Mouse (Mus musculus): ENCODE measurements around the gene Spata2.

Gene Spata2

DNA sequence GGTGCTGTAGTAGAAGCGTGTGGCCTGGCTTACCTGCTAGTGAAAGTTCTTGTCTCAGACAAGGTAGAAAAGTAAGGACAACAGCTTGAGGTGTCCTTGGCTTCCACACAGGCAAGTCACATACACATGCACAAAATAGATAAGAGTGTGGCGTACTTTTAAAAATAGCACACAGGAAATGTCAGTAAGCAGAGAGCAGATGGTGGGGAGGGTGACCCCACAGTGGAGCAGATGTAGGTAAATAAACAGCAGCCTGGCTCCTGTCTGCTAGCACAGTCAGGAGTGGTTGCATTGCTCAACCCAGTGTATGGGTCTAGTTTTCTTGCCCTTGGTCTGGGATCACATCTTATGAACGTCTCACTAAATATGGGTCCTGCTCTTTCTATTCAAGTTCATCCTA is 17.8 kb upstream of the Spata2 start:
- DNase-seq (ENCODE audit: low spot score), result no peak

- DNase-seq (ENCODE audit: low spot score), result no peak
Observed at GRCm38 (mm10) chr2:167508569-167508968, 15.9 kb upstream of the Spata2 start.

GRCm38 (mm10) chr2:167507719-167508385 is 15.2 kb upstream of the Spata2 start:
- DNase-seq (ENCODE audit: low spot score), result no peak

GRCm38 (mm10) chr2:167506546-167507260 is 14.0 kb upstream of the Spata2 start:
- DNase-seq (ENCODE audit: low spot score), result no peak

GRCm38 (mm10) chr2:167505127-167505526 is 12.4 kb upstream of the Spata2 start:
- DNase-seq (ENCODE audit: low spot score), result no peak

DNA sequence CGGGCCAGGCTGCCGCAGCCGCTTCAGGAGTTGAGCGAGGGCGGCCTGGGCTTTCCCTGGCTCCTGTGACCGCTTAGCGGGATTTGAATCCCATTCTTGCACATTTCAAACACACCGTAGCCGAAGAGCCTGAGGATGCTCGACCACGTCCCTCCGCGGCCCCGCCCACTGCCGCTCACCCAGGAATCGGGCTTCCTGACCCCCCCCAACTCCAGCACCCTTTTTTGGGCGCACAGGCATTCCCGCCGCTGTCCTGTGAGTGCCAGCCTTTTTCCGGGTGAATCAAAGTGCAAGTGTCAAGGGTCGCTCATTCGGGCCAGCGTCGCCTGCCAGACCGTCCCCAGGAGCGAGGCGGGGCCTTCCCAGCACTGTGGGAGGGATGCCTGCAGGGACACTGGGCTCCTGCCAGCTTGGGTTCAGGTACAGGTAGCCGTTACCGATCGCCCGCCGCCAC is 11.2 kb upstream of the Spata2 start:
- DNase-seq (ENCODE audit: low spot score), result peak; percentile 44

DNA sequence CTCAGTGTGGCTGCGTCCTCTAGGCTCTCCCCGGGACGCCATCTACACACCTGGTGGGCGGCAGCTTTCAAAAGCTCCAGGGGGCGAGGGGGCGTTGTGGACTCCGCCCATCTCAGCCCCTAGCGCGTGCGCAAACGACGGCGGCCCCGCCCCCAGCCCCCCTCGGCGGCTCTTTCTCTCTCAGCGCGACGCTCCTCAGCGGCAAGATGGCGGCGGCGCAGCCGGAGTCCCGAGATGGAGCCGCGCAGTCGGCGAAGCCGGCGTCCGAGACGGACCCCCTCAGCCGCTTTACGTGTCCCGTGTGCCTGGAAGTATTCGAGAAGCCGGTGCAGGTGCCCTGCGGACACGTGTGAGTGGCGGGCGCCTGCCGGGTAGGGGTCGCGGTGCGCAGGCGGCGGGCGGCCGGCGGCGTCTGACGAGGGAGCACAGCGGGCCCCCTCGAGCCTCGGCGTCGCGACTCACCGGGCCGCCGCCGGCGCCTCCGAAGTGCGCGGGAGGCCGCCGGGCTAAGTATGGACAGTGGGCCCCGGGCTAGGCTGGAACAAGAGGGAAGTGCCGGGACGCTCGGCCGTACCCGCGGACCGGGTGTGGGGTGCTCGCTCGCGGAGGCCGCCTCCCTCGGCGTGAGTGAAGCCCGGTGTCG is 10.7 kb upstream of the Spata2 start:
- DNase-seq (ENCODE audit: low spot score), result peak; percentile 92

DNA sequence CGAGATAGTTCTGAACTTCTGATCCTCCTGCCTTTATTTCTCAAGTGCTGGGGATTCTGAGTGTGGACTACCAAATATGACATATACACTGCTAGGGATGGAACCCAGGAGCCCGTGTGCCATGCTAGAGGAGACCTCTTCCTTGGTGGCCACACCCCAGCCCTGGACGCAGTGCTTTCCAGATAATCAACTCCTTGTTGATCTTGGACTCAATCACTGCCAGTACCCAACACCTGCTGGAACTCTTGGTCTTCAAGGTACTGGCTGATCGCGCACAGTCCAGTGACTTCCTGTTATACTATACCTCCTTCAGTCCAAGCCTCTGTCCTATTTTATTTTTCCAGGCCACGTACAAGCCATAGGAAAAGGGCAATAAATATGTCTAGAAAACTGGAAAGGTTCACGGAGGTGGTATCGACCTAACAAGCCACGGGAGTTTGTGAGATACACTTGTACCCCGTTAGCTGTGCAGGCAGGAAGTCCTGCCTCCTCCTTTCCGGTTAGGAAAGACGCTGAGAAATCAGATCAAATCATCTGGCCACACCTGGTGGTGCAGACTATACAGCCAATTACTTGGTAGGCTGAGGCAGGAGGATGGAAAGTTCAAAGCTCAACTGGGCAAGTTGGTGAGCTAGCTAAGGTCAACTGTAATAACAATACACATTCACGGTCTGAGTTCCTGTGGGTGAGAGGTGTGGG is 10.0 kb upstream of the Spata2 start:
- no peak for DNase-seq (ENCODE audit: low spot score)

GRCm38 (mm10) chr2:167497272-167497671 is 4.6 kb upstream of the Spata2 start:
- peak; percentile 51 for DNase-seq (ENCODE audit: low spot score)

DNA sequence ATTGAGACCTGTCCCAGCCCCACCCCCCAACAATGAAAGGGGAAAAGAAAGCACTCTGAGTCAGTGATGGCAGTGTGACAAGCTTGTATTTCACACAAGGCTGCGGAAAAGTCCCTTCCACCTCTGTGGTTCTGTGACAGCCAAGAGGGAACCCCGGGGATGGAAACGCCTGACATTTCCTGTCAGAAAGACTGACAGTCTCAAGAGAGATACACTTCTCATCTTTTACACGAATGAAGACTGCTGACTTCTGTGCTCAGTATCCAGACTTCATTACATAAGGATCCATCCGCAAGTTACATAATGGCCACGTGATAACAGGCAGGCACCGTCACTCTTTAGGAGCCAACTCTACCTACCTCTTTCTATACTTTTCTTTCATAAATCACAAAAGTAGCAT is 3.8 kb upstream of the Spata2 start:
- no peak for DNase-seq (ENCODE audit: low spot score)

GRCm38 (mm10) chr2:167491757-167492708 is 654 bp downstream of the Spata2 start, which contains the start of gene Rnf114:
TSS of gene Rnf114 (plus strand) at chr2:167492645.
- peak; percentile 23 for DNase-seq (ENCODE audit: low spot score)

GRCm38 (mm10) chr2:167490813-167491525 is 1.7 kb downstream of the Spata2 start:
- DNase-seq (ENCODE audit: low spot score), result no peak

DNA sequence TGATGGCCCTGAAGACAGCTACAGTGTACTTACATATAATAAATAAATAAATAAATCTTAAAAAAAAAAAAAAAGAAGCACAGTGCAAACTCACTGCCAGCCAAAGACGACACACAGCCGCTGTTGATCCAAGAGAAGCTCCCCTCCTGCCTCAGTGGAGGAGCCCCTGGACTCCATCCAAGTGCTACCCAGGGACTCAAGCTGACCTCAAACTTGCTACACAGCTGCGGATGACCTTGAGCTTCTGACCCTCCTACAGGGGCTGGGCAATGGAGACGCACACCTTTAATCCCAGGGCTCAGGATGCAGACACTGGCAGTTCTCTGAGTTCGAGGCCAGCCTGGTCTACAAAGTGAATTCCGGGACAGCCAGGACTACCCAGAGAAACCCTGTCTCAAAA is 4.7 kb downstream of the Spata2 start:
- no peak for DNase-seq (ENCODE audit: low spot score)

DNA sequence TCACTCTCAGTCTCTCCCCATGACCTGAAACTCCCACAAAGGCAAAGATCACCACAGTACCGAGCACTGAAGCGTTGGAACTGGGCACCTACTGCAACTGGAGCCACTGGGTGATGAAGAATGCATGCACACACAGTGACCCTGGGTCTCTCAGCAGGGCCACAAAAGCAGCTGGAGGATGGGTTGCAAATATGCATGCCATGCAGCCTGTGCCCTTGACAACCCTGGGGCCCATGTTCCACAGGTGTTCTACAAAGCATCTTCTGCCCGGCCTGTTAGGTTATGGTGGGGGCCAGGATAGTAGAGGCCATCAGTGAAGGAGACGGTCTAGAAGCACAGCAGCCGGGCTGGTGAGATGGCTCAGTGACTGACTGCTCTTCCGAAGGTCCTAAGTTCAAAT is 5.1 kb downstream of the Spata2 start:
- no peak for DNase-seq (ENCODE audit: low spot score)

DNA sequence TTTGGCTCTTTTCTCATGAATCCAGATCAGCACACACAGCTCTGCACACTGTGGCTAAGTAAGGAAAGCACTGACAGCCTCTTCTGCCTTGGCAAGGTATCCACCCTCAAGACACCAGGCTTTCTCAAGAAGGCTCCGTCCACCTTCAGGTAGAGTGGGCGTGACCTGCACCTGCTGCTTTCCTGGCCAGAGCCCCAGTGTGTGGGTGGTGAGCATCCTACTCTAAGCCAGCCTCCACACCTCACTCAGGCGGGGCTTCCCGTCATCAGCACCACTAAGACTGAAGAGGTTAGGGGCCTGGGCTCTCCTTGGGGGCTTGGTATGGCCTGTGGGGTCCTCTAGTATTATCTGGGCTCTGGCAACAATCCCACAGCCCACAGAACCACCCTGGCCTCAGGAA is 6.1 kb downstream of the Spata2 start:
- DNase-seq (ENCODE audit: low spot score), result no peak

GRCm38 (mm10) chr2:167485501-167486377 is 6.9 kb downstream of the Spata2 start:
- no peak for DNase-seq (ENCODE audit: low spot score)

- DNase-seq (ENCODE audit: low spot score), result no peak
Observed at GRCm38 (mm10) chr2:167484932-167485331, 7.8 kb downstream of the Spata2 start.

- DNase-seq (ENCODE audit: low spot score), result no peak
Observed at GRCm38 (mm10) chr2:167483827-167484410, 8.8 kb downstream of the Spata2 start.

Measured in embryo, embryonic 10.5 days (tissue).